Mouse (Mus musculus) liver, adult 2 months (tissue): ENCODE measurements around the gene Eif2s3x. TPM values are rescaled to one million over a fixed set of nuclear protein-coding genes. Genes with fewer than 3 reads are reported as not detected.
"Not testable (repeated sequence)": the region's sequence is repeated elsewhere in the genome, so short reads cannot be mapped to it uniquely, and the experiment has no call there.

Experiments
- DNase-seq: peaks from one replicate; pipeline ENCODE4 v3.0.0-alpha.2; 2011; ENCODE audit warnings: low read depth, low spot score; ENCODE audit errors: extremely low read depth
- H3K27ac ChIP-seq: fragments of 200-500 bp; replicated peaks from 2 replicates; pipeline ENCODE4 v1.5.1; 2012; ENCODE audit warnings: low read depth, mild to moderate bottlenecking, control low read depth, inconsistent platforms, low read length; ENCODE audit not compliant: insufficient read depth
- H3K27me3 ChIP-seq: fragments of 200-500 bp; 2 replicates; pipeline ENCODE4 v1.6.1; 2012; ENCODE audit warnings: mild to moderate bottlenecking, moderate library complexity, low read length, inconsistent platforms; ENCODE audit not compliant: control insufficient read depth, insufficient read depth
- H3K36me3 ChIP-seq: fragments of 200-500 bp; 2 replicates; pipeline ENCODE4 v1.6.1; 2012; ENCODE audit warnings: low read length, inconsistent platforms; ENCODE audit not compliant: control insufficient read depth, insufficient read depth
- H3K4me1 ChIP-seq: fragments of 200-500 bp; 2 replicates; pipeline ENCODE4 v1.6.1; 2011; ENCODE audit warnings: low read length; ENCODE audit not compliant: control insufficient read depth, insufficient read depth
- H3K4me3 ChIP-seq: fragments of 200-500 bp; 2 replicates; pipeline ENCODE4 v1.5.1; 2011; ENCODE audit warnings: low read depth, mild to moderate bottlenecking, control low read depth, low read length, moderate library complexity; ENCODE audit not compliant: insufficient read depth
- H3K79me2 ChIP-seq: fragments of 200-500 bp; 2 replicates; pipeline ENCODE4 v1.6.1; 2012; ENCODE audit warnings: inconsistent platforms, mild to moderate bottlenecking, low read length, moderate library complexity; ENCODE audit not compliant: control insufficient read depth, insufficient read depth
- H3K9ac ChIP-seq: fragments of 200-500 bp; 2 replicates; pipeline ENCODE4 v1.6.1; 2012; ENCODE audit warnings: low read depth, mild to moderate bottlenecking, control low read depth, inconsistent platforms, low read length
- CTCF ChIP-seq: fragments of 200-500 bp; IDR thresholded peaks from 2 replicates; pipeline ENCODE4 v1.5.1; 2011; ENCODE audit warnings: low read depth, low read length, control low read depth
- POLR2A ChIP-seq: fragments of 200-500 bp; IDR thresholded peaks from 2 replicates; pipeline ENCODE4 v1.6.1; 2011; ENCODE audit warnings: low read length, control low read depth; ENCODE audit not compliant: insufficient read depth; ENCODE audit errors: extremely low read depth
- WGBS: fragments of 180-500 bp; shearing (Covaris S2); methylation state at CpG from one replicate; pipeline ENCODE4 v1.1.7; 2018; 5-methylcytosine and 5-hydroxymethylcytosine counted together
- polyA plus RNA-seq: library from polyadenylated mRNA; depleted of rRNA; stranded (reverse); fragments of >200 nt; gene quantifications from 2 replicates; pipeline ENCODE4 v1.2.3, GENCODE M21; 2012
- total RNA-seq: library from RNA; depleted of rRNA; stranded (reverse); fragments of >200 nt; gene quantifications from 2 replicates; pipeline ENCODE4 v1.2.3, GENCODE M21; 2014

Eif2s3x gene
- total and polyA plus RNA-seq, 2 experiments = 42.7 to 93.1 TPM

DNA sequence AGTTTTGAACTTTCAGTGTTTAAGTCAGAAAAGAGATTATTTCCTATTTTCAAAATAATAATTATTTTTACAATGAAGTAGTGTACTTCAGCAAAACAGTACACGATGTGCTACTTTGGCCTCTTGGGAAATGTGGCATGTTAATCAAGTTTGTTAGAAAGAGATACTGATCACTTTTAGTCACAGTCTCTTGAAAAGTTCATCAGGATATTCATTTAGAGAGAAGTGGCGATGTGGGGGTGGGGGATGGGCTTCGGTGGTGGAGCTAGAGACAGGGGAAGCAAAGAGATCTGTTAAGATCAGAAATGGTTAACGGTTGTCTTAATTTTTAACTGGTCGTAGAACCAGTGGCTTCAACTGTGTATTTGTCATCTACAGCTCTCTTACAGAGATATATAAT is 20.8 kb upstream of the Eif2s3x start:
- no peaks in the 10 kb centered on the region; the same call in 1 of the 2 replicates for H3K4me1 ChIP-seq
- H3K9ac ChIP-seq = no peak overlapping the region
- H3K27ac ChIP-seq = no peak overlapping the region
- 12% methylated on average over 5 of the region's 5 CpGs for WGBS
- H3K4me3 ChIP-seq = no peak overlapping the region
- no peak for TF ChIP-seq POLR2A
- no peak for TF ChIP-seq CTCF
- DNase-seq = no peak
- no peaks in the 10 kb centered on the region for H3K36me3 ChIP-seq
- no peaks in the 10 kb centered on the region for H3K27me3 ChIP-seq
- peaks cover 5% of the 10 kb centered on the region for H3K79me2 ChIP-seq

DNA sequence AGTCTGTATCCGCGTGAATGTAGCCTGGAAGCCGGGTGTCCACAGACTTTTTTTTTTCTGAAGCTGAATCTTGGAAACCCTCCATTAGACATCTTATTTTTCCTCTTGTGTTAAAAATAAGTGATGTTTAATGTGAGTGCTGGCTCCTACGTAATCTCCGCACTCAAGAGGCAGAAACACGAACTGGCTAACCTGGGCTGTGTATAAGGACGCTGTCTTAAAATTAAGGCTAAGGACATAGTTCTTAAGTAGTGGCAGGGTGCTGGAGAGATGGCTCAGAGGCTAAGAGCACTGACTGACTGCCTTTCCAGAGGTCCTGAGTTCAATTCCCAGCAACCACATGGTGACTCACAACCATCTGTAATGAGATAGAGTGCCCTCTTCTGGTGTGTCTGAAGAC is 722 bp upstream of the Eif2s3x start:
- TF ChIP-seq POLR2A (no peak), CTCF (no peak)
- Histone ChIP-seq H3K36me3 (peaks cover 6% of the 10 kb centered on the region; the same call in 1 of the 2 replicates), H3K79me2 (no peaks in the 10 kb centered on the region), H3K4me3 (peak overlapping the region; percentile 95), H3K27ac (no peak overlapping the region), H3K9ac (no peak overlapping the region), H3K4me1 (peaks cover 3% of the 10 kb centered on the region; the same call in 1 of the 2 replicates), H3K27me3 (no peaks in the 10 kb centered on the region)
- no peak for DNase-seq
- 4% methylated on average over 7 of the region's 7 CpGs for WGBS

DNA sequence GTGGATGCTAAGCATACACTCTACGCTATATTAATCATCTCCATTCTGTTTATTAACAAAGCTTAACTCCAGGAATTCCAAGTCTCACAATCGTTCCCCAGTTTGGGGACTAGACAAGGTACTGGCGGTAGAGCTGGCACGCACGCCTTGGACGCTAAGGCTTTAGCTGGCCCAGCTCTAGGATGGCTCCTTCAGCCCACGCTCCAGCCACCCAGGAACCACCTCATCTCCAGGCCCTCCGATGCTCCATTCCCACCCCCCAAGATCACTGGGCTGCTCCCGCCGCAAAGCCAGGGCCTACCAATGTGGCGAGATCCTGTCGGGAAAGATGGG is 432 bp downstream of the Eif2s3x start:
- H3K27ac ChIP-seq = peak overlapping the region; percentile 95
- WGBS = 0% methylated on average over 12 of the region's 12 CpGs
- no peaks in the 10 kb centered on the region for H3K79me2 ChIP-seq
- H3K36me3 ChIP-seq = peaks cover 12% of the 10 kb centered on the region; the same call in 1 of the 2 replicates
- peaks cover 3% of the 10 kb centered on the region; the same call in 1 of the 2 replicates for H3K4me1 ChIP-seq
- TF ChIP-seq CTCF = no peak
- TF ChIP-seq POLR2A = 0 out of 2 replicates have a peak, but pooled peaks have one; percentile 36
- H3K9ac ChIP-seq = peak overlapping the region; percentile 89
- no peaks in the 10 kb centered on the region for H3K27me3 ChIP-seq
- peak overlapping the region; percentile 100 for H3K4me3 ChIP-seq
- DNase-seq = no peak

DNA sequence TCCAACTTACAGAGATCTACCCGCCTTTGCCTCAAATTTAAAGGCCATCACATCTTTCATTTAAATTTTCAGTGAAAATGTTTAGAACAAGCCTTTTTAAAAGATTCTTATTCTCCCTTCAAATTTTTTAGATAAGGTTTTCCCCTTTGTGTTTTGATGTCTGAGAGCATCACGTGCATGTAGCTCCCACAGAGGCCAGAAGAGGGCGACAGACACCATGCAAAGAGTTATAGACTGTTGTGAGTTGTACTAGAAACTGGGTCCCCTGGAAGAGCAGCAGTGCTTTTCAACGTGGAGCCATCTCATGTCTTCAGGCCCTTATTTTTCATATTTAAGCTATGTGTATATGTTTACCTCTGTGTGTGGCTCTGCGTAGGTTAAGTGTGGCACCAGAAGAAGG is 14.9 kb downstream of the Eif2s3x start:
- Histone ChIP-seq H3K79me2 (no peaks in the 10 kb centered on the region), H3K4me1 (no peaks in the 10 kb centered on the region), H3K4me3 (no peak overlapping the region), H3K27ac (no peak overlapping the region), H3K27me3 (no peaks in the 10 kb centered on the region), H3K36me3 (peaks cover 33% of the 10 kb centered on the region), H3K9ac (no peak overlapping the region)
- TF ChIP-seq POLR2A (no peak), CTCF (peak; percentile 50; the same call in 1 of the 2 replicates)
- WGBS = 80% methylated on average over 5 of the region's 5 CpGs
- no peak for DNase-seq

DNA sequence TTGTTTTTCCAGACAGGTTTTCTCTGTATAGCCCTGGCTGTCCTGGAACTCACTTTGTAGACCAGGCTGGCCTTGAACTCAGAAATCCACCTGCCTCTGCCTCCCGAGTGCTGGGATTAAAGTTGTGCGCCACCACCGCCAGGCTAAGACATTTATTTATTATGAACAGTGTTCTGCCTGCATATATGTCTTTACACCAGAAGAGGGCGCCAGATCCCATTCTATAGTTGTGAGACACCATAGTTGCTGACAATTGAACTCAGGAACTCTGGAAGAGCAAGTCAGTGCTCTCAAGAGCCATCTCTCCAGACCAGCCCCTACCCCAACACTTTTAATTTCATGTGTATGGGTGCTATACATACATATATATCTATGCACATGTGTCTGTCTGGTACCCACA is 18.8 kb downstream of the Eif2s3x start:
- H3K27ac ChIP-seq, H3K4me1 ChIP-seq, H3K9ac ChIP-seq, H3K79me2 ChIP-seq, H3K4me3 ChIP-seq, DNase-seq, H3K27me3 ChIP-seq: not testable (repeated sequence)
- TF ChIP-seq CTCF = 0 out of 2 replicates have a peak, but pooled peaks have one; percentile 6
- H3K36me3 ChIP-seq = peaks cover 26% of the 10 kb centered on the region
- whole genome bisulfite sequencing = 66% methylated on average over 4 of the region's 4 CpGs

DNA sequence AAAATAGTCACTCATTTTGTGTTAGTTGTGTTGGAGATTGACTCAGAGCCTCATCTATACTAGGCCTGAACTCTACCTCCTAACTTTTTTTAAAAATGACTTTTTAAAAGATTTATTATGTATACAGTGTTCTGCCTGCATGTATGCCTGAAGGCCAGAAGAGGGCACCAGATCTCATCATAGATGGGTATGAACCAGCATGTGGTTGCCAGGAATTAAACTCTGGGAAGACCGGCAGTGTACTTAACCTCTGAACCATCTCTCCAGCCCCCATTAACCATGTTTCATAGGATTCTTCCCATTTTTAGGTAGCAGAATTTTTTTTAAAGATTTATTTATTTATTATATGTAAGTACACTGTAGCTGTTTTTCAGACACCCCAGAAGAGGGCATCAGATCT is 27.5 kb downstream of the Eif2s3x start:
- WGBS = 0% methylated on average over 1 of the region's 1 CpGs
- no peaks in the 10 kb centered on the region for H3K79me2 ChIP-seq
- no peaks in the 10 kb centered on the region for H3K36me3 ChIP-seq
- H3K27ac ChIP-seq = no peak overlapping the region
- DNase-seq = peak; percentile 28
- no peak overlapping the region for H3K4me3 ChIP-seq
- no peak overlapping the region for H3K9ac ChIP-seq
- H3K4me1 ChIP-seq = no peaks in the 10 kb centered on the region
- TF ChIP-seq POLR2A (no peak), CTCF (no peak)
- no peaks in the 10 kb centered on the region for H3K27me3 ChIP-seq
